Mouse (Mus musculus) cerebellum, adult 2 months (tissue): Measurements from ENCODE around the gene C130050O18Rik. TPM values are rescaled to one million over a fixed set of nuclear protein-coding genes. Genes with fewer than 3 reads are reported as not detected.
A peak's percentile ranks its signal among the peaks of the same experiment; 100 is the strongest.
"Not testable (repeated sequence)": the region's sequence is repeated elsewhere in the genome, so short reads cannot be mapped to it uniquely, and the experiment has no call there.

ENCODE experiments used
- DNase-seq, 2 experiments: peaks; one replicate each; pipeline ENCODE4 v3.0.0; 2021
- H3K27ac ChIP-seq: fragments of 200-500 bp; 2 replicates; pipeline ENCODE4 v1.5.1; 2012; ENCODE audit warnings: low read length, control low read depth, inconsistent platforms; ENCODE audit not compliant: insufficient read depth
- H3K27me3 ChIP-seq: fragments of 200-500 bp; 2 replicates; pipeline ENCODE4 v1.6.1; 2012; ENCODE audit warnings: inconsistent platforms, mild to moderate bottlenecking, low read length, moderate library complexity; ENCODE audit not compliant: control insufficient read depth, insufficient read depth
- H3K4me1 ChIP-seq: fragments of 200-500 bp; 2 replicates; pipeline ENCODE4 v1.6.1; 2011; ENCODE audit warnings: low read length; ENCODE audit not compliant: control insufficient read depth, insufficient read depth
- H3K4me3 ChIP-seq: fragments of 200-500 bp; replicated peaks from 2 replicates; pipeline ENCODE3; 2011; ENCODE audit warnings: mild to moderate bottlenecking, low read depth, low read length, control low read depth; ENCODE audit not compliant: insufficient read depth
- CTCF ChIP-seq: fragments of 200-500 bp; IDR thresholded peaks from 2 replicates; pipeline ENCODE4 v1.5.1; 2011; ENCODE audit warnings: low read depth, mild to moderate bottlenecking, control low read depth, low read length, moderate library complexity, borderline replicate concordance; ENCODE audit not compliant: insufficient read depth
- POLR2A ChIP-seq: fragments of 200-500 bp; IDR thresholded peaks from 2 replicates; pipeline ENCODE4 v1.6.1; 2011; ENCODE audit warnings: low read length, control low read depth, borderline replicate concordance; ENCODE audit not compliant: insufficient read depth
- WGBS: fragments of 180-500 bp; shearing (Covaris S2); methylation state at CpG from one replicate; pipeline ENCODE4 v1.1.7; 2018; 5-methylcytosine and 5-hydroxymethylcytosine counted together
- polyA plus RNA-seq: library from polyadenylated mRNA; depleted of rRNA; stranded (reverse); fragments of >200 nt; gene quantifications from 2 replicates; pipeline ENCODE4 v1.2.3, GENCODE M21; 2012

Gene C130050O18Rik
- polyA plus RNA-seq, 1 experiment: 0.21 TPM

DNA sequence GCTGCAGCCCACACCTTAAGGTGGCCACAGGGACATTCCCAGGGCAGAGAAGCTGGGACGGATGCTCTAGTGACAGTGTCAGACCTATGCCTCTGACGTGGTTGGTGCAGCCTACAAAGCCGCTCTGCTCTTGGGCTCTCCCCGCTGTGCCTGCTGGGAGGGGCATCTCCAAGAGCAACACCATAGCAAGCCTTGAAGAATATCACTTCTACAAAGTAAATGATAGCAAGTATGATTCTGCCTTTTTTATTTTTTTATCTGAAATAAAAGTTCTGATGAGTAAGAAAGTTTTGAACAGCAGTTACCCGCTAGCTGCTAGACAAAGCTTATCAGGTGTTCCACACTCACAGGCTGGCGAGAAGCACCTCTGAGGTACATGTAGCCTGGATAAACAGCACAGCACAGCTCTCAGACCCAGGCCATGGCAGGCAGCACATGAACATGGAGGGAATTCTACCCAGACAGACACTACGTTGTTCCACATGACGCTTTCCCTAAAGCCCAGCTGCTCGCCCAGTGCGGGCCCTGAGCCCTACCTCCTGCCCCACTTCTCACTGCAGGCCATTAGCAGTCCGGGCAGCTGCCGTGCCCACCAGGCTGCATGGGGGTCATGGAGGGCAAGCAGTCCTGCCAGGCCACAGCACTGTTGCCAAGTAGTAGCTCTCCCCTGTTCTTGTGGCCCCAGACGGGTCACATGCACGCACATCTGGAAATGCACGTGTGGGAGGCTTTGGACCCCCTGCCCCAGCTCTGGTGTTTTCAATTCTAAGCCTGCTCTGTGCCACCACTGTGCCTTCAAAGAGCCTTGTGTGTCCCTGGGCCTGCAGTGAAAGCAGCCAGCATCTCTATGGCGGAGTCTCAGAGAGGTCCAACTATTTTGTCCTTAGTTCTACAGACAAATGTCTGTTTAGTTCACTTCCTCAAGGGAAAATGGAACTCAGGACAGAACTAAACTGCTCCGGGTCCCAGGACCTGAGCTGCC lies 16.1 kb upstream of the C130050O18Rik start:
- WGBS: 55% methylated on average over 17 of the region's 17 CpGs

GRCm38 (mm10) chr5:139389676-139390061 lies 15.4 kb upstream of the C130050O18Rik start:
- TF ChIP-seq POLR2A: no peak
- no peak for TF ChIP-seq CTCF
- Histone ChIP-seq H3K27me3 (no peaks in the 10 kb centered on the region), H3K4me1 (peaks cover 34% of the 10 kb centered on the region), H3K27ac (peak overlapping the region; percentile 28; the same call in 1 of the 2 replicates), H3K4me3 (no peak overlapping the region)
- WGBS: 62% methylated on average over 6 of the region's 6 CpGs
- no peak for DNase-seq

More for the DNA sequence above, 16.1 kb upstream of the C130050O18Rik start:
- peaks cover 37% of the 10 kb centered on the region for H3K4me1 ChIP-seq
- no peaks in the 10 kb centered on the region for H3K27me3 ChIP-seq
- no peak for TF ChIP-seq CTCF
- TF ChIP-seq POLR2A: no peak
- H3K27ac ChIP-seq: peak overlapping the region; percentile 61
- H3K4me3 ChIP-seq: no peak overlapping the region
- DNase-seq: no peak

DNA sequence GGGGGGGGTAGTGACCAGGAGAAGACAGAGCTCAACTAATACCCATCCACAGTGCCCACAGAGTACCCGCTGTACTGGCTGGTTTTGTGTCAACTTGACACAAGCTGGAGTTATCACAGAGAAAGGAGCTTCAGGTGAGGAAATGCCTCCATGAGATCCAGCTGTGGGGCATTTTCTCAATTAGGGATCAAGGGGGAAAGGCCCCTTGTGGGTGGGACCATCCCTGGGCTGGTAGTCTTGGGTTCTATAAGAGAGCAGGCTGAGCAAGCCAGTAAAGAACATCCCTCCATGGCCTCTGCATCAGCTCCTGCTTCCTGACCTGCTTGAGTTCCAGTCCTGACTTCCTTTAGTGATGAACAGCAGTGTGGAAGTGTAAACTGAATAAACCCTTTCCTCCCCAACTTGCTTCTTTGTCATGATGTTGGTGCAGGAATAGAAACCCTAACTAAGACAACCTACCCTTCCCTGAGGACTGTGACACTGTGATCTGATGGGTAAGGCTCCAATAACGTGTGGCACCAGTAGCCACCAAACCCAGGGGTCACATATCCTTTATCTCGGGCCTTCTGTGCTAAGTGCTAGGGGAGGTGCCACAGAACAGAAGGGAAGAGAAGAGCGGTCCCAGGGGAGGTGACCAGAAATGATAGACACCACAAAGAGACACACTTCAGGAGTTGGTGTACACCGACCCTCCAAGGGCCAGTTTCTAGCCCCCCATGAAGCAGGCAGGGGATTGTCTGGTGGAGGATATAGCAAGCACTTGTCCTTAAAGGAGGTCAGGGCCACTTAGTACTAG lies 14.6 kb upstream of the C130050O18Rik start:
- DNase-seq, H3K4me3 ChIP-seq, H3K27me3 ChIP-seq: not testable (repeated sequence)
- H3K4me1 ChIP-seq: peaks cover 31% of the 10 kb centered on the region
- 74% methylated on average over 5 of the region's 5 CpGs for WGBS
- H3K27ac ChIP-seq: peak overlapping the region; percentile 28

DNA sequence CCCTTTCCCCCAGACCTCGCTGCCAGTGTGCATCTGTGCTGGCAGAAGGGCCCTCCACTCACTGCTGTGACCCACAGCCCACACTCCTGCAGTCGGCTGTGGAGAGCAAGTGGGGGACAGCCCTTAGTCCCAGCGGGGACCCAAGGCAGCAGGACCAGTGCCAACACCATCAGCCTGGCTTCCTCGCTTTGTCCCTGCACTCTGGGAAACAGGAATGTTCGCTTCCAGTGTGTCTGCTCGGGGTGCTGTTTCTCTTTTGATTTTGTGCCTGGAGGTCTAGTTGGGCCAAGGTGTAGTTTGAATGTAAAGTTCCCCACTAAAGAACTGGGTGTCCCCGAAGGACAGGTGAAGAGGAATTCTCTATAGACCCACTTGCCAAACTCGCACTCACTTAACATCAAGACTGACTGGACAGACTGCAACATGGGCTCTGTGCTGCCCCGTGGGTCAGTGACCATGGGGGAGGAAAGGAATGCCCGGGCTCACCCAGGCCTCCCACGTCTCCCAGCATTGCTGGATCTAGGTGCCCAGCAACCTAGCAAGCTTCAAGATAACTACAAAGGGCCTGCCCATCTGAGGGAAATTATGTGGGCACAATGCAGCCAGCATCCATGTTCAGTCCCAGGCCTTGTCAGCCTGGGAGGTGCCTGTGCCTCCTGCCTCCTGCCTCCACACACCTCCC lies 13.6 kb upstream of the C130050O18Rik start:
- no peak for TF ChIP-seq CTCF
- TF ChIP-seq POLR2A: no peak
- peak; percentile 45 to 49 for DNase-seq
- Histone ChIP-seq H3K27ac (peak overlapping the region; percentile 16), H3K4me3 (no peak overlapping the region), H3K4me1 (peaks cover 31% of the 10 kb centered on the region), H3K27me3 (no peaks in the 10 kb centered on the region)
- WGBS: 23% methylated on average over 11 of the region's 11 CpGs

DNA sequence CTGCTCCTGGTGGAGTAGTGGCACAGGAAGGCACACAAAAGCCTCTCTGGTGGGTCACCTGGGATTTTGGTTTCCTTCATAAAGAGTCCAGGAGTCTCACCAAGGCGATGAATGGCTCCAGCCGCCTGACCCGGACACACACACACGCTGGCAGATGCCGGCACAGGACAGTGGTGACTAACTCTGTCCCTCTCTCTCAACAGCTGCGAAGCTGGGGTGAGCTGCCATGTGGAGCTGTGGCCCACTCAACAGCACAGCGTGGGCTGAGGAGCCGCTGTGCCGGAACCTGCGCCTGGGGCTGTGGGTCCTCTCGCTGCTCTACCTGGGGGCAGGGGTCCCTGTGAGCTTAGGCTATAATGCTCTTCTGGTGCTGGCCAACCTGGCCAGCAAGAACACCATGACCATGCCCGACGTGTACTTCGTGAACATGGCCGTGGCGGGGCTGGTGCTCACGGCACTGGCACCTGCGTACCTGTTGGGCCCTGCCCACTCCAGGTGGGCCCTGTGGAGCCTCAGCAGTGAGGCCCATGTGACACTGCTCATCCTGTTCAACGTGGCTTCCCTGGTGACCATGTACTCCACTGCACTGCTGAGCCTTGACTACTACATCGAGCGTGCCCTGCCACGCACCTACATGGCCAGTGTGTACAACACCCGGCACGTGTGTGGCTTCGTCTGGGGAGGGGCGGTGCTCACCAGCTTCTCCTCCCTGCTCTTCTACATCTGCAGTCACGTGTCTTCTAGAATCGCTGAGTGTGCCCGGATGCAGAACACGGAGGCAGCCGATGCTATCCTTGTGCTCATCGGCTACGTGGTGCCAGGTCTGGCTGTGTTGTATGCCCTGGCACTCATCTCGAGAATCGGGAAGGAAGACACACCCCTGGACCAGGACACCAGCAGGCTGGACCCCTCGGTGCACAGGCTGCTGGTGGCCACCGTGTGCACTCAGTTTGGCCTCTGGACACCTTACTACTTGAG lies 12.6 kb upstream of the C130050O18Rik start:
- Histone ChIP-seq H3K4me1 (peaks cover 31% of the 10 kb centered on the region), H3K27ac (no peak overlapping the region), H3K4me3 (no peak overlapping the region), H3K27me3 (no peaks in the 10 kb centered on the region)
- DNase-seq: no peak
- TF ChIP-seq POLR2A (no peak), CTCF (no peak)
- WGBS: 81% methylated on average over 37 of the region's 37 CpGs

GRCm38 (mm10) chr5:139393197-139393588 lies 11.9 kb upstream of the C130050O18Rik start:
- H3K27ac ChIP-seq: no peak overlapping the region

More at GRCm38 (mm10) chr5:139393197-139393588, 11.9 kb upstream of the C130050O18Rik start:
- no peak for DNase-seq
- Histone ChIP-seq H3K27me3 (no peaks in the 10 kb centered on the region), H3K4me3 (no peak overlapping the region), H3K4me1 (peaks cover 30% of the 10 kb centered on the region)
- TF ChIP-seq POLR2A (no peak), CTCF (no peak)
- 83% methylated on average over 16 of the region's 16 CpGs for WGBS
